Mouse (Mus musculus): ENCODE measurements around the gene Xrcc5.

Xrcc5 gene

GRCm38 (mm10) chr1:72307317-72307798 lies at the start of gene Xrcc5:
Gene Xrcc5 (plus strand): TSS chr1:72307421.
- peak; percentile 99 for DNase-seq

DNA sequence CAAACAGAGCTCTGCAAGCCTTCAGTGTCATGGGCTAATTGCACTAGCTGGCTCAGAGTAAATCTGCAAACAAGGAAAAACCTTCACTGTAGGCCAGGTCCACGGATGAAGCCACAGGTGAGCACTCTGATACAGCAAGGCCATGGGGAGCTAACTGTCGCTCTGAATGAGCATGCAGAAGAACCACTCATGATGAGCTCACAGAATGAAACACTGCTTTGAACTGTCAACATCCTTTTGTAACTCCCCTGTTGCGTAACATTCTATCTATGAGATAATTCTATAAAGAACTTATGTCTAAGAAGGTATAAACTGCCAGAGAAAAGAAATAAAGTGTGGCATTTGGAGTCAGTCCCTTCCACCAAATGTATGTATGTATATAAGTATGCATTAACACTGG lies 44.1 kb upstream of the Xrcc5 start:
- DNase-seq: no peak

GRCm38 (mm10) chr1:72278085-72278484 lies 29.1 kb upstream of the Xrcc5 start:
- DNase-seq: peak; percentile 66

DNA sequence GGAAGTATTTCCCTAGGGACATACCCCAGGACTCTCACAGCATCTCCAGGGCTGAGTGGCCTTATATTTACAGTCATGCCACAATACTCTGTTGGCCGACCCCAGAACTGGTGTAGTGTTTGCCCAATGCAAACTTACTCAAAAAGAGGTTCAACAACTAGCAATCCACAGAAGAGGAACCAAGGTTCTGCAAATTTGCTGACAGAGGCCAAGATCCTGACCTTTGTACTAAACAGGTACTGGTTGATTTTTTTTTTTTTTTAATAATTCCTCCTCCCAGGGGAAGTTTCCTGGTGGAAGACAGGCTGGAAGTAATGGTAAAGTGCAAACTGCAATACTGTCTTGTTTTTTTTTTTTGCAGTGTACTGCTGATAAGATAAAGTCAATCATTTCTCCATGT lies 24.6 kb upstream of the Xrcc5 start:
- no peak for DNase-seq

DNA sequence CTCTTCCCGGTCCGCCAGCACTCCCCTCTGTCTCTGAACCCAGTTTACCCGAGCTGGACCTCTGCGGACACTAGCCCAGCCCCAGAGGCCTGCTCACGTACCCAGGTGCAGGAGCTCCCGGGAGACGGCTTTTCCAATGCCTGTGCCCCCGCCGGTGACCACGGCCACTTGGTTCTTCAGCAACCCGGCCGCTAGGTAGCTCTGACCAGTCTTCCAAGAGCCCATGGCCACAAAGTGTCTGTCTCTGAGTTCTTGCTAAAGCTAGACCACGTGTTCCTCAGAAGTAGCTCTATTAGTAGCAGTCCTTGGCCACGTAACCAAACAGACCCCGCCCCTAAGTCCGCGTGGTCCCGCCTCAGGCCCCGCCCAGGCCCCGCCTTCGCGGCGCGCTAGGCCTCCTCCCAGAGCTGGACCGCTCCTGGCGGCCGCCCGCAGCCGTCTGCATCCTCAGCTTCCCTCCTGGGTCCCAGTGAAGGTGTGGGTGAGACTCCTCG lies 23.2 kb upstream of the Xrcc5 start, which contains the start of the genes Pecr and Tmem169:
Gene Pecr (minus strand): TSS at position 323 of the 494 bp plus-strand sequence.
Gene Tmem169 (plus strand): TSS at position 378 of the 494 bp plus-strand sequence.
- DNase-seq: peak; percentile 99

- DNase-seq: peak; percentile 84
Observed at GRCm38 (mm10) chr1:72284539-72284938, 22.7 kb upstream of the Xrcc5 start.

DNA sequence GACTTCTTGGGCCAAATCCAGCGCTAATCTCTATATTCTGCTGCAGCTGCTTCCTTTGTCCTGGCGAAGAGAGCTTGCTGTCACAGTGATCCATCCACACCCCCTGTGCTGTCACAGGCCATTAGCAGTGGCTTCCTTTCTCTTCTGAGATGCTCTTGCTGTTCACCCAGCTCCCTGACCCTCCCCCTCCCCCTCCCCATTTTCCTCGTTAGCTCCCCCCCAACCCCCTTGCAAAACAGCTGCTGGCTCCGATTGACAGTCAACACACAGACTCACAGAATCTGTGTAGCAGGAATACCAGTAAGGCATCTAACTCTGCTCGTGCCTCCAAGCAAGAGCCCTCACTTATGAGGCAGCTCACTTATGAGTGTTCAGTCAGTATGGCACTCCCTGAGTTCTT lies 20.3 kb upstream of the Xrcc5 start:
- no peak for DNase-seq

DNA sequence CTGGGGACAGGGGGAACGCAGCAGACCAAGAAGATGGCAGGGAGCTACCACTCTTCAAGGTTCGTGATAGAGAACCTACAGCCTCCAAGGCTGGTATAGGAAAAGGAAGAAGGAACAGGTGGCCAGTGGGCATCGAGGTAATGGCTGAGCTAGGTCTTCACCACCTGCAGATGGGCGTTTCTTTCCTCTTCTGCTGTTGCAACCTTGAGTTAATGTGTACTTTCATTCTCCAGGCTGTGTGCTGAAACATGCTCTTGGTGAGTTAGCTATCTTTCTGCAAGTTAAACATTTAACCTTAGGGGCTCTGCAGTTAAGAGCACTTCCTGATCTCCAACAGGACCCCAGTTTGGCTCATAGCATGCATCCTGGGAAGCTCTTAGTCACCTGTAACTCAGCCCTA lies 19.3 kb upstream of the Xrcc5 start:
- no peak for DNase-seq

DNA sequence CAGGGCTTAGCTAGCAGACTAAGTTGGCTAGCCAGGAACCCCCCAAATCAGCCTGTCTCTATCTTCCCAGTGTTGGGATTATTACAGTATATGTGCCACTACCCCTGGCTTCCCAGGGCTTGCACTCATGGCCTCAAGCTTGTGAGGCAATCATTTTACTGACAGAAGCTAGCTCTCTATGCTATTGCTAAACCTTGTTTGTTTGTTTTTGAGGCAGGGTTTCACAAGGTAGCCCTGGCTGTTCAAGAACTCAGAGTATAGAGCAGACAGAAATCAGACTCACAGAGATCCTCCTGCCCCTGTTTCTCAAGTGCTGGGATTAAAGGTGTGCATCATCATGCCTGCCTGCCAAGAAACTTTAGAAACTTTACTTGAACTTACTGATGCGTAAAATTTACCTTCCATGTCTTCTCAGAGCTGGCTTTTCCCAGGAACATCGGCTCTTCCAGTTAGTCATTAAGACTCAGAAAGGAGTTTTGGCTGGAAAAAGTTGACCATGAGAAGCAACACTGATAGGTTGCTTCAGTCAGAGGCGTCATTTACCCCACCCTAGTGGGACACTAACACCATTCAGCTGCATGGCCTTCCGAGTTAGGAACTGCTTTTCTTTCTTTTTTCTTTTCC lies 18.6 kb upstream of the Xrcc5 start:
- no peak for DNase-seq

- no peak for DNase-seq
Observed at GRCm38 (mm10) chr1:72290896-72291295, 16.3 kb upstream of the Xrcc5 start.

GRCm38 (mm10) chr1:72291421-72291820 lies 15.8 kb upstream of the Xrcc5 start:
- no peak for DNase-seq

- DNase-seq: no peak
Observed at GRCm38 (mm10) chr1:72291925-72292324, 15.3 kb upstream of the Xrcc5 start.

GRCm38 (mm10) chr1:72293869-72294663 lies 13.2 kb upstream of the Xrcc5 start:
- no peak for DNase-seq

GRCm38 (mm10) chr1:72295746-72296145 lies 11.5 kb upstream of the Xrcc5 start:
- DNase-seq: no peak

DNA sequence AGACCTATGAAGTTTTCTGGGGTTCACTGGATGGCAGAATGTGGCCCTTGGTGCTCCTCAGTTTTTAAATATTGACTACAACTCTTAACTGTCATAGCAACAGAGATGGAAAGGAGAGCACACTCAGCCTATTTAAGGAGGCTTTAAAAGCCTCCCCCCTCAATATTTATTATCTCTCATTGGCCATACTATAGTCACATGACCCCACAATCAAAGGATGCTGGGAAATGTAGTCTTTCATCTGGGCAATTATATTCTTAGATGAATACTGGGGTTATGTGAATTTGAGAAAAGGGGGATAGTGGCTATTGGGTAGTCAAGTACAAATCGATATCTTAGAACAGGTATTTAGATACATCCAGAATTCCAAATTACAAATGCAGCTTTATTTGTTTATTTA lies 5.4 kb upstream of the Xrcc5 start:
- no peak for DNase-seq

GRCm38 (mm10) chr1:72306241-72306640 lies 980 bp upstream of the Xrcc5 start:
- peak; percentile 56 for DNase-seq

DNA sequence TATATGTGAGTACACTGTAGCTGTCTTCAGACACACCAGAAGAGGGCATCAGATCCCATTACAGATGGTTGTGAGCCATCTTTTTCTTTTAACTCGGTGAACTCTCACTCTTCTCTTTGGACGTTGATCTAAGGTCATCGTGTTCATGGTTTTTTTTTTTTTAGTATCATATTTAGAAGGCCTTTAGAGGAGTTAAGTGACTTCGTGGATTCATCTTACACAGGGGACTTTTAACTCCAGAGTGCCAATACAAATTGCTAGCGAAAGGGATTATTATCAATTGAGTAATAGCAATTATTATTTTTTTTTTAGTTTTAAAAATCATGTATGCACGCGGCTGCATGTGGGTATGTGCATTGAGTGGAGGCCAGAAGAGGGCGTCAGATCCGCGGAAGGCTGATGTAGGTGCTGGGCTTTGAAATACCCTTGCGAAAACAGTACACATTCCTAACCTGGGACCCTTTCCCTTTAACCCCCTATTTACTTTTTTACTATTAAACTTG lies 491 bp upstream of the Xrcc5 start:
- DNase-seq: no peak

DNA sequence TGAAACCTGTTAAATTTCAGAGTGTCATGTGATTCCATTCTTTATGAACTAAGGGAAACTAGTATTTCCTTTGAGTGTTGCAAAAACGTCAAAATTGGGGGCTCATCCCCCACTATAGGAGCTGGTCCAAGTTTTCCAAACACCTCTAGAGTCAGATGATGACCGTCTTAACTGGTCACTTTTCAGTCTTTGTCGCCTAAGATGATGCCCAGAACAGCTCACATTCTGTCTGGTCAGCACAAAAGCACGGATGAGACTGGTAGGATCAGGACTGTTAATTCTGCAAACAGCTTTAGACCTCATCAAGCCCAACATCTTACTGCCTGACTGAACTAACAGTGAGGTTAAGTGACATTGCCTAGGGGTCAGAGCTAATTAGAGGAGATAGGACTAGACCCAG lies 1.7 kb downstream of the Xrcc5 start:
- DNase-seq: no peak

- no peak for DNase-seq
Observed at GRCm38 (mm10) chr1:72309744-72310424, 2.7 kb downstream of the Xrcc5 start.

- no peak for DNase-seq
Observed at GRCm38 (mm10) chr1:72312701-72313398, 5.6 kb downstream of the Xrcc5 start.

GRCm38 (mm10) chr1:72313399-72314039 lies 6.3 kb downstream of the Xrcc5 start:
- peak; percentile 43 for DNase-seq

GRCm38 (mm10) chr1:72315447-72315846 lies 8.2 kb downstream of the Xrcc5 start:
- peak; percentile 81 for DNase-seq

Data from heart, adult 11 months (tissue).